Mouse (Mus musculus) c-Kit-positive CD71-positive TER-119-negative erythroid progenitor cells, embryonic 14.5 days (primary cell): ENCODE measurements around the gene Pitpnm3.
A peak's percentile ranks its signal among the peaks of the same experiment; 100 is the strongest.

Experiments used
- DNase-seq: peaks from one replicate; pipeline ENCODE4 v3.0.0-alpha.2; 2013; ENCODE audit warnings: low read depth

Gene Pitpnm3

DNA sequence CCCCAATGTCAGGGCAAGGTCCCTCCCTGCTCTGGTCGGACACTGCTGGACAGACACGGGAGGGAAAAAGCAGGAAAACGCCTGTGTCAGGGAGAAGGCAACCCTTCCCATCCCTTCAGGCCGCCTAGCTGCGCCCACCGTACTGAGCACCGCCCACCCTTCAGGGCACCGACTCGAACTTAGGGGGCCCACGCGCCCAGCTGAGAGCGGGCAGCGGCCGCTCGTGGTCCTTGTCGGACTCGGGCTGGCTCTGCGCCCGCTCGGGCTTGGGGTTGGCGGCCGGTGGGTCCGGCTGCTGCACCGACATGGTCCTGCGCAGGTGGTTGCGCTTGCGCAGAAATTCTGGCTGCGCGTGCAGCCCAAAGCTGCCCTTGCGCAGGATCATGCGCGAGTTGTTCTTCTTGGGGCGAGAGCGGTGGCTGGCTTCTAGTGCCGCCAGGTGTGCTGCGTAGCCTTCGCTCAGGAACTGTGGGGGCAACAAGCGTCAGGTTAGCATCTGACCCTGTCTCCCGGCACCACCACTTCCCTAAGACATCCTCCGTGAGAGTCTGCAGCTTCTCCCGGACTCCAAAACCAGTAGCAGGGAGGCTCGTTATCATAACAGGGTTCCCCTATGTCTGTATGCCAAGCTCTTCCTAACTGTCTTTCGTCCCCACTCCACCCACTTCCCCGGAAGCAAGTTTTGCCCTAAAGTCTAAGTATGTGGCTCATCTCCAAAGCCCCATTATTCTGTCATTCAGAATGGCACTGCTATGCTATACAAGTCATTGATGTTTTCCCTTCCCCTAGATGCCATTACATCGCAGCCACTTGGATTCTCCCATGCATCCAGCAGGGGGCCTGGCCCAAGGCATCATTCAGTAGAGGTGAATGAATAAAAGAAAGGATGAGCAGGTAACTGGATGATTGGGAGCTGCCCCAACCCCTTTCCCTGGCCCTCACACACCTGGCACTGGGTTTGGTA, 84.4 kb downstream of the Pitpnm3 start:
- DNase-seq, result no peak

- no peak for DNase-seq
Observed at GRCm38 (mm10) chr11:72050168-72050894, 85.2 kb downstream of the Pitpnm3 start.

- DNase-seq, result no peak
Observed at GRCm38 (mm10) chr11:72049171-72049759, 86.3 kb downstream of the Pitpnm3 start.

DNA sequence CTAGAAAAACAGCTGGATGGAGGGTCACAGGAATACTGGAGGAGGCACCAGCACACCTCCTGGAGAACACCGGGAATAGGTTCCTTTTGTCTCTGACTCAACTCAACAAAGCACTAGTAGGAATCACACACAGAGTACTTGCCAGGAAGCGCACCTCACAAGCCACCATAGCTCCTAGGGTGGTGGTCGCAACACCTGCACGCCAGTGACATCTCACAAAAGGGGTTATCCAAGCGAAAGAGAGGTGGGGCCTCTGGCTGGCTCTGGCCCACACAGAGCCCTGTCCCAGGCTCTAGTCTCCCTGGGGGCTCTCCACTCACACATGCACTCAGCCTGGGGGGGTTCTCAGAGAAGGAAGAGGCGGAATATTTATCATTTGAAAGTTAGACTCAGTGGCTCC, 86.8 kb downstream of the Pitpnm3 start:
- DNase-seq, result no peak

DNA sequence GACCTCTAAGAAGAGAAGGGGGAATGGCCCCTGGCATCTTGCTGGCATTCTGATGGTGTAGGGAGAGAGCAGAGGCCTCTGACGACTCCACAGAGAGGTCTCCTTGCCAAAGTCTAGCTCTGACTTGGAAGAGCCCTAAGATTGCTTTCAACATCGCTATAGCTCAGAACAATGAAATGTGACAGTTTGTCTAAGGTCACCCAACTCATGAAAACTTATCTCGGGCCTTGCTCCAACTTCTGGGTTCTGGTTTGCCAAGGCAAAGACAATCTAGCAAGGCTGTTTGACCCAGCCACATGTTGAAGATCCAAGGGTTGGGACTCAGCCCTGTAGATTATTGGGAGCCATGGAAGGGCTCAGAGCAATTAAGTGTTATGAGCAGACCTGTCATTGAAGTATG, 91.3 kb downstream of the Pitpnm3 start:
- no peak for DNase-seq

- DNase-seq, result no peak
Observed at GRCm38 (mm10) chr11:72042631-72043030, 92.9 kb downstream of the Pitpnm3 start.

GRCm38 (mm10) chr11:72041768-72042607, 93.6 kb downstream of the Pitpnm3 start, which contains the start of gene Pimreg:
Pimreg (plus strand) TSS chr11:72042032.
- peak; percentile 60 for DNase-seq

DNA sequence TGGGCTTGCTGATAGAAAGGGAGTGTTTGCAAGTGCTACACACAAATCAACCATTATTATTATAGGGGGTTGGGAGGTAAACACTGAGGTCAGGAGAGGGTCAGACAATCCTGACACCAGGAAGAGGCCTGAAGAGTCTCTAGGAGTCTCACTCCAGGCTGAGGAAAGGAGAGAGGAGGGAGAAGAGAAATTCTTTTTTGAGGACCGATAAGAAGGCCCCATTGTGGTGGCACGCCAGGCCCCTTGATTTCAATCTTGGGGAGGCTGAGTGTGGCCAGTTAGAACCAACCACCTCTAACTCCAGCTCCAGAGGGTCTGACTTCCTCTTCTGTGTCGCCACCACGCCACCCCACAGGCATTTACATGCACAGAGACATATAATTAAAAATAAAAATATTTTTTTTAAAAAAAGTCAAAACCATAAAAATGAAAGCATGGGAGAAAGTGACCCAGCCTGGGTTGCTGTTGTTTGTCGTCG, 94.2 kb downstream of the Pitpnm3 start:
- no peak for DNase-seq

DNA sequence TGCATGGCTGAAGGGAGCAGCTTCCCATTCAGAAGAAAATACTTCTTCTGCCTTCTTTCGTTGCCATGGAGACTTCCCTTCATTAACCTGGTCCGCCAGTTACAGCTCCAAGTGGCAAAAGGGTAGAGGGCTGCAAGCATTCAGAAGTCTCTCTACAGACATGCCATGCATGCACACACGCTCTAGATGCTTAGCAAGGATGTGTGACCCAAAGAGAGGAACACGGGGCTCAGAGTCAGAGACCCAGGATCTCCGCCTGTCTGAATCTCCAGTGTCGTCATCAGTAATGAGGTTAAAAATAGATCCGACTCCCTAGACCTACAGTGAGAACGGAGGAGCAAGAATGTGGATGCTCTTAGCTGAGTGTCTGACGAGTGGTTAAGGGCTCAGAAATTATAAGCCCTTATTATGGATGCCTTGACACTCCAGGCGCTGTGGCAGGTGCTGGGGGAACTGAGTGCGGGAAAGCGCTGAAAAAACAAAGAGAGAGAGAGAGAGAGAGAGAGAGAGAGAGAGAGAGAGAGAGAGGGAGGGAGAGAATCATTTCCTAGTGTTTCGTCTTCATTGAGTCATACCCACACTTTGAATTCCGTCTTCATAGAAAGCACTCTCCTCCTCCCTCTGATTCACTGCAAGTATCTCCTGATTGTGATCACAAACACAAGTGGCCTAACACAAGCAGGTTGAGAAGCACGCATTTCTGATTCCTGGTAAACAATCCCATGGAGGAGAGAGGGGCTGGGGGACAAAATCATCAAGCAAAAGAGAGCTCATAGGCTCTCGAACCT, 95.8 kb downstream of the Pitpnm3 start:
- DNase-seq, result no peak

DNA sequence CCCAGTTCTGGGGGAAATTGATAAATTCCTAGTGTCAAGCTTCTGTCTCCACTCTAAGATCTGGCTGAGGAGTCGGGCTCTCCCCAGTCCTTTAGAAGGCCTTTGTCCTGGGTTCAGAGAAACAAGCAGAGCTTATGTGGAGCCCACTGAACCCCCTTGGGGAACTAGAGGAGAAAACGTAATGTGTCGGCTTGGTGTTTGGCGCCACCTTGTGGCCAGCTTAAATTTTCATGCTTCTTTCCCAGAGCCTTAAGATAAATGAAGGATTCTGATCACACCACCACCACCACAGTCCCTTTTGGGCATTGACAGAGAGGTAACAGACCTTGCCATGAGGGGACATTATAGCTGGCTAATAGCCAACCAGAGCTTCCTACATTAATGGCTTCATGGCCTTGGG, 97.6 kb downstream of the Pitpnm3 start:
- DNase-seq, result peak; percentile 46

DNA sequence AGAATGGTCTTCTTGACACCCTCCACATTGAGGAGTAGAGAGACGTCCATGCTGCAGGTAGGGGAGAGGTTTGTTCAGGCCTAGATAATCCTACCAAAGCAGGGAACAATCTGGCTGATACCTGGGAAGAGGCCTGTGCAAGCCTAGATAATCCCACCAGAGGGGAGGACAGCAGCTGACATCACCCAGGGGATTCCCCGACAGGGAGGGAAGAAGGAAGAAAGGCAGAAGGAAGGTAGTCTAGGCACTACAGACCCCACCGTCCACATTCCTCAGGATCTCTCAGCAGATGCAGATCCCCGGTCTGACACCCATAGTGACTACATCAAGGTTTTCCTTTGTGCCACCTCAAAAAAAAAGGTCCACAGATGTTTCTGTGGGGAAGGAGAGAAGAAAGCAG, 98.2 kb downstream of the Pitpnm3 start, which contains the start of gene Aipl1:
Gene Aipl1, minus strand, starts transcription at position 101 of the 400 bp plus-strand sequence.
- no peak for DNase-seq

GRCm38 (mm10) chr11:72032589-72032988, 103.0 kb downstream of the Pitpnm3 start:
- no peak for DNase-seq

- DNase-seq, result no peak
Observed at GRCm38 (mm10) chr11:72032091-72032490, 103.5 kb downstream of the Pitpnm3 start.

DNA sequence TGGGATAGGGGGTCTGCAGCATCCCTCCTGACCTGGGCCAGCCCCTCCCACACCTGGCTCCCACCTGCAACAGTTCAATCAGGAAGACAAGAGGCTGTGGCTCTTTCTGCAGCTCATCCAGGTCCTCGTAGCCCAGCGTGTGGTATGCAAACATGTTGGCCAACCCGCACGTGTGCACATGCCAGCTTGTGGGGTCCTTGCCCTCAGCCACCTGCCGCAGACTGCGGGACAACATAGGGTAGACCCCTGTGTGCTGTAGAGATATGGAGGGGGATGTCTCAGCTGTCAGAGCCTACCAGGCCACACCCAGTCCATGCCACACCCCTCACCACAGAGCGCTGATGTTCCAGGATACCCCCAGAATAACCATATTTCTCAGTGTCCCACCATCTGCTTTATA, 104.2 kb downstream of the Pitpnm3 start:
- DNase-seq, result no peak

DNA sequence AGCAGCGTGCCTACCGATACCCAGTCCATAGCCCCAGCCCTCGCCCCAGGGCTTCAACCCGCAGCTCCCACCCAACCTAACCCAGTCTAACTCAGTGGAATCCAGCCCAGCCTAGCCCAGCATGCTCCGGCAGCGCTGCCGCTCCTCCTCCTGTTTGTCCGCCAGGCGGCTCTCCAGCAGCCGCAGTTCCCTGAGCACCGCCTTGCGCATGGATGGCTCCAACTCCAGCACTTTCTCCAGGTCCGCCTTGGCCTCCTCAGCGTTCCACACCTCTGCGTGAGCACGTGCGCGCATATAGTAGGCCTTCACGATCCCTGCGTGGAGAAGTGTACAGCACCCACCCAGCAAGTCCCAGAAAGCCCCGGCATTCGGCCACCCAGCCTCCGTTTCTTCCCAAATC, 106.4 kb downstream of the Pitpnm3 start:
- DNase-seq, result no peak

DNA sequence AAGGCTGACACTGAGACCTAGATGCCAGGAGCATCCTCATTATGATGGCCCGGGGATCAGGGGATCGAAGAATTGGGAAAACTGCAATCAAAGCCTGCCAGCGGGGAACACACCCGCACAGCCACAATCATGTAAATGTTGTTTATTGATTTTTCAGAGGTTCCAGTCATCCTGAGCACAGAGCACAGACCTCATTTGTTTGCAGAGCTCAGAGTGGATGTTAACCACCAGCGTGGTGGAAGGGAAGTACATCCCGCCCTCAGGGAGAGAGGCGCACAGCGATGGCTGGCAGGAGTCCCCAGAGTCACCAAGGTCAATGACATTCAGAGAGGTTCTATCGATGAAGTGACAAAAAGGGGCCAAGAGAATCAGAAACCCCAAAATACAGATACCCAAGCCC, 107.7 kb downstream of the Pitpnm3 start:
- no peak for DNase-seq

- DNase-seq, result no peak
Observed at GRCm38 (mm10) chr11:72026516-72026915, 109.1 kb downstream of the Pitpnm3 start.

GRCm38 (mm10) chr11:72025843-72026242, 109.7 kb downstream of the Pitpnm3 start:
- peak; percentile 35 for DNase-seq

- DNase-seq, result peak; percentile 47
Observed at GRCm38 (mm10) chr11:72024193-72024781, 111.3 kb downstream of the Pitpnm3 start.

DNA sequence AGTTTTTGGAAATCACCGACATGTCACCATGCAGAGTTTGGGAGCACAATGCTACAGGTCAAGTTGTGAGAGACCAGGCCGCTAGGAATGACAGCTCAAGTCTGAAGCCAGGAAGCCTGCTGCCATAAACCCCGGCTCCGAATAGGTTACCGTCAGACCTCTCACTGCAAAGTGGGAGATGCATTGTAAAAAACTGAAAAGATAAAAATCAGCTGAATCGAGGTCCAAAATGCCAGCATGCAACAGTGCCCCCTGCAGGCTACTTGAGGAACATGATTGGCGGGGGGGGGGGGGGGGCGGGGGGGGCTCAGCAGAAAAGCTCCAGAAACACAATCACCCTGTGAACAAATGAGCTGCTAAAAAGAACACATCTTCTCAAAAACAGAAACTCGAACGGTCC, 112.0 kb downstream of the Pitpnm3 start:
- DNase-seq, result no peak
